Mouse (Mus musculus) neural tube, postnatal 0 days (tissue): Measurements from ENCODE around the gene Parp9. TPM values are rescaled to one million over a fixed set of nuclear protein-coding genes. Genes with fewer than 3 reads are reported as not detected.

Experiments used
- polyA plus RNA-seq: library from polyadenylated mRNA; unstranded; fragments of >200 nt; fragmentation: Nextera tagmentation; extraction: Ambion mirVana; gene quantifications from 2 replicates; pipeline ENCODE4 v1.2.1, GENCODE M21; 2015

Parp9 gene
- 3.1 and 3.5 TPM in 2 replicates for polyA plus RNA-seq

DNA sequence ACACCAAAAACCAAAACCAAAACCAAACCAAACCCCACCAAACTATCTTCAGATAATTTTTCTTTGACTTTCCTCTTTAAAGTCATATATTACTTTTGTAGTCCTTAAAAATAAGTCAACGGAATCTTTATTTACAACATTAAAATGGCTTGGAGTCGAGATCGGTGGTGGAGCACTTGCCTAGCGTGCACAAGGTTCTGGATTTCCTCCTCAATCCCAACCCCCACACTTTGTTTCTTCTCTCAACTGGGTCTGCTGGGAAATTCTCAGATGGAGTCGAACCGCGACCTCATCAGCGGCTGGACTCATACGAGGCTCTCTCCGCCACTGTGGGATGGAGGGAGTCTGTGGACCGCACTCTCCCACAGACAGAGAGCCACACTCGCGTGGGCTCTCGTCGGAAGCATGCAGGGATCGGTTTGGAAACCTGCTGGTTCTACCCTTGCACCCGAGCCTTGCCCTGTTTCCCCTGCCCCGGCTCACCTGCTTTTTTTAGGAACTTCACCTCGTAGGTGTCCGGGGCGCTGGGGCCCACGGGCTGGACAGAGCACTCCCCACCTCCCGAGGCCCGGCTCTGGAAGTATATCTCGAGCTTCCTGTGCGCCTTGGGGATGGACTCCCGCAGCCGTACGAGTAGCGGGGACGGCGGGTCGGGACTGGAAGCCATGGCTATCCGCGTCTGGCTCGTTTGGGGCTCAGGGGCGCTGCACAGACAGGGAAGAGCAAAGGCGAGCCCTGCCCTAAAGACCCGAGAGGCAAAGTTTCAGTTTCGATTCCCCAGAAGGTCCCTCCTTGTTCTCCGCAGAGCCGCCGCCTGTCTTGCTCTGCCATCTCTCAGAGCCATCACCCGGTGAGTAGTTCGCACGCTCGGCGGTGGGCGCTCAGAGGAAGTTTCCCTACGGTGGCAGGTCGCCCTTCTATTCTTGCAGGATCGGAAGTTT, at the start of gene Parp9, which contains the start of gene Dtx3l:
Parp9 (plus strand) TSS at position 260 of the 941 bp plus-strand sequence.
Dtx3l (minus strand) TSS at position 941 of the 941 bp plus-strand sequence.

DNA sequence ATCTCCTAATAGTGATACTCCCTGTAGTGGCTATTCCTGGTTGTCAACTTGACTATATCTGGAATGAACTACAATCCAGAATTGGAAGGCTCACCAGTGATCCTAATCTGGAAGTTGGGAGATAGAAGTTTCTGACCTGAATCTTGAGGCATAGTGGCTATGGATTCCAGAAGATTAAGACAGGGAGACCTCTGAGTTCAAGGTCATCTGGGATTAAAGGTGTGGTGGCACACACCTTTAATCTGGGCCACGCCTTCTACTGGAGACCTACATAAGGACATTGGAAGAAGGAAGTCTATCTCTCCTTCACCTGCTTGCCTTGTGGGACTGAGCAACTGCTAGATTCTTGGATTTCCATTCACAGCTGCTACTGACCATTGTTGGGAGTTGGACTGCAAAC, 40.2 kb downstream of the Parp9 start, which contains the start of gene Kpna1:
Kpna1 (plus strand) TSS at position 301 of the 400 bp plus-strand sequence.

Other genes with a start within 250 kb of the Parp9 start
- gene Dirc2, start 169.1 kb upstream of the Parp9 start, polyA plus RNA-seq = 37.1 and 43.6 TPM in 2 replicates
- gene Hspbap1, start 168.1 kb upstream of the Parp9 start, polyA plus RNA-seq = 7.7 and 8.3 TPM in 2 replicates
- gene Parp14, start 66.9 kb upstream of the Parp9 start, polyA plus RNA-seq = 0.62 and 1.3 TPM in 2 replicates
- gene Dtx3l, start 681 bp downstream of the Parp9 start, polyA plus RNA-seq = 1.5 and 1.6 TPM in 2 replicates
- gene Kpna1, start 40.3 kb downstream of the Parp9 start, polyA plus RNA-seq = 39.8 and 40.0 TPM in 2 replicates
- 7.9 and 8.1 TPM in 2 replicates for gene Wdr5b, start 102.7 kb downstream of the Parp9 start, polyA plus RNA-seq
- gene Fam162a, start 133.1 kb downstream of the Parp9 start, polyA plus RNA-seq = 156 and 169 TPM in 2 replicates
- gene Ccdc58, start 133.2 kb downstream of the Parp9 start, polyA plus RNA-seq = 25.9 and 29.3 TPM in 2 replicates
- gene Csta1, start 192.8 kb downstream of the Parp9 start, polyA plus RNA-seq = not detected in 2 replicates
- 1.6 TPM in 1 of 2 replicates, not detected in the other for gene Stfa2l1, start 218.3 kb downstream of the Parp9 start, polyA plus RNA-seq
- gene Gm5483, start 245.7 kb downstream of the Parp9 start, polyA plus RNA-seq = 1.1 and 2.6 TPM in 2 replicates